Mouse (Mus musculus): ENCODE measurements around the gene Iqch. TPM values are rescaled to one million over a fixed set of nuclear protein-coding genes. Genes with fewer than 3 reads are reported as not detected.

Iqch gene
- polyA plus RNA-seq, 1 experiment: not detected

- TF ChIP-seq CTCF (IDR thresholded peaks at IDR 0.05; ENCODE audit: borderline replicate concordance, insufficient read depth, low read depth, low read length): no peak
- TF ChIP-seq POLR2A (IDR thresholded peaks at IDR 0.05; ENCODE audit: borderline replicate concordance, insufficient read depth, low read length): no peak
- 71% methylated on average over 7 of the region's 7 CpGs for WGBS
- H3K27me3 ChIP-seq (ENCODE audit: control insufficient read depth, insufficient read depth, low read length): no peaks in the 10 kb centered on the region
- no peak overlapping the region for H3K27ac ChIP-seq (ENCODE audit: insufficient read depth, low read length)
- 0 out of 2 replicates have a peak, but pooled peaks cover 3% of the 10 kb centered on the region for H3K4me1 ChIP-seq (ENCODE audit: control insufficient read depth, insufficient read depth, low read length)
- DNase-seq: no peak
- H3K4me3 ChIP-seq (replicated peaks; ENCODE audit: insufficient read depth, low read depth, low read length): no peak overlapping the region
Measured at GRCm38 (mm10) chr9:63534371-63534780, 67.9 kb downstream of the Iqch start.

GRCm38 (mm10) chr9:63532966-63533711, 69.2 kb downstream of the Iqch start:
- 75% methylated on average over 9 of the region's 9 CpGs for WGBS
- Histone ChIP-seq H3K27me3 (ENCODE audit: control insufficient read depth, insufficient read depth, low read length) (no peaks in the 10 kb centered on the region), H3K4me3 (replicated peaks; ENCODE audit: insufficient read depth, low read depth, low read length) (no peak overlapping the region), H3K4me1 (ENCODE audit: control insufficient read depth, insufficient read depth, low read length) (0 out of 2 replicates have a peak, but pooled peaks cover 3% of the 10 kb centered on the region), H3K27ac (ENCODE audit: insufficient read depth, low read length) (no peak overlapping the region)
- no peak for DNase-seq
- TF ChIP-seq CTCF (IDR thresholded peaks at IDR 0.05; ENCODE audit: borderline replicate concordance, insufficient read depth, low read depth, low read length) (no peak), POLR2A (IDR thresholded peaks at IDR 0.05; ENCODE audit: borderline replicate concordance, insufficient read depth, low read length) (no peak)

GRCm38 (mm10) chr9:63523937-63524253, 78.4 kb downstream of the Iqch start:
- Histone ChIP-seq H3K4me1 (ENCODE audit: control insufficient read depth, insufficient read depth, low read length) (no peaks in the 10 kb centered on the region), H3K27ac (ENCODE audit: insufficient read depth, low read length) (no peak overlapping the region), H3K4me3 (replicated peaks; ENCODE audit: insufficient read depth, low read depth, low read length) (no peak overlapping the region), H3K27me3 (ENCODE audit: control insufficient read depth, insufficient read depth, low read length) (no peaks in the 10 kb centered on the region)
- TF ChIP-seq CTCF (IDR thresholded peaks at IDR 0.05; ENCODE audit: borderline replicate concordance, insufficient read depth, low read depth, low read length) (no peak), POLR2A (IDR thresholded peaks at IDR 0.05; ENCODE audit: borderline replicate concordance, insufficient read depth, low read length) (no peak)
- no peak for DNase-seq
- WGBS: 90% methylated on average over 2 of the region's 2 CpGs

GRCm38 (mm10) chr9:63523251-63523936, 78.9 kb downstream of the Iqch start:
- no peaks in the 10 kb centered on the region for H3K27me3 ChIP-seq (ENCODE audit: control insufficient read depth, insufficient read depth, low read length)
- no peak overlapping the region for H3K27ac ChIP-seq (ENCODE audit: insufficient read depth, low read length)
- TF ChIP-seq CTCF (IDR thresholded peaks at IDR 0.05; ENCODE audit: borderline replicate concordance, insufficient read depth, low read depth, low read length) (no peak), POLR2A (IDR thresholded peaks at IDR 0.05; ENCODE audit: borderline replicate concordance, insufficient read depth, low read length) (no peak)
- DNase-seq: no peak
- 85% methylated on average over 14 of the region's 14 CpGs for WGBS
- no peak overlapping the region for H3K4me3 ChIP-seq (replicated peaks; ENCODE audit: insufficient read depth, low read depth, low read length)
- H3K4me1 ChIP-seq (ENCODE audit: control insufficient read depth, insufficient read depth, low read length): no peaks in the 10 kb centered on the region

DNA sequence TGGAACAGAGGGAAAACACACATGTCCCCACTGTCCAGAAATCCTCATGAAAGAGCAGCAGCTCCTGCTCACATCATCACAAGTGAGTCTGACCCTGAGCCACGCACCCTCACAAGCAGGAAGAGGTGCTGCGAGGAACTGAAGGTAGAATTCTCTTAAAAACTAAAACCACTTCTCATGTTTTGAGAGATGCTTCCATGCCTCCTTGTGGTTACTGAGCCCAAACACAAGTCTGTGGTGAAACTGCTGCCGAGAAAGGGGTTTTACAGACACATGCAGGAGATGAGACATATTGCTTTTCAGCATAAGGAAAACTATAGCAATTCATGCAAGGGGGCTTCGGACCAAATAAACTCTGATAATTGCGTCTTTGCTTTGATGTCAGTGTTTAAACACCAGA, 89.4 kb downstream of the Iqch start:
- WGBS: 84% methylated on average over 5 of the region's 5 CpGs
- Histone ChIP-seq H3K4me3 (replicated peaks; ENCODE audit: insufficient read depth, low read depth, low read length) (no peak overlapping the region), H3K27ac (ENCODE audit: insufficient read depth, low read length) (no peak overlapping the region), H3K27me3 (ENCODE audit: control insufficient read depth, insufficient read depth, low read length) (no peaks in the 10 kb centered on the region), H3K4me1 (ENCODE audit: control insufficient read depth, insufficient read depth, low read length) (no peaks in the 10 kb centered on the region)
- no peak for DNase-seq
- TF ChIP-seq CTCF (IDR thresholded peaks at IDR 0.05; ENCODE audit: borderline replicate concordance, insufficient read depth, low read depth, low read length) (no peak), POLR2A (IDR thresholded peaks at IDR 0.05; ENCODE audit: borderline replicate concordance, insufficient read depth, low read length) (no peak)

- DNase-seq: no peak
- no peak overlapping the region for H3K4me3 ChIP-seq (replicated peaks; ENCODE audit: insufficient read depth, low read depth, low read length)
- H3K27me3 ChIP-seq (ENCODE audit: control insufficient read depth, insufficient read depth, low read length): no peaks in the 10 kb centered on the region
- no peak for TF ChIP-seq CTCF (IDR thresholded peaks at IDR 0.05; ENCODE audit: borderline replicate concordance, insufficient read depth, low read depth, low read length)
- TF ChIP-seq POLR2A (IDR thresholded peaks at IDR 0.05; ENCODE audit: borderline replicate concordance, insufficient read depth, low read length): no peak
- WGBS: 80% methylated on average over 4 of the region's 4 CpGs
- no peaks in the 10 kb centered on the region for H3K4me1 ChIP-seq (ENCODE audit: control insufficient read depth, insufficient read depth, low read length)
- H3K27ac ChIP-seq (ENCODE audit: insufficient read depth, low read length): no peak overlapping the region
Measured at GRCm38 (mm10) chr9:63511034-63511433, 91.3 kb downstream of the Iqch start.

- 77% methylated on average over 8 of the region's 8 CpGs for WGBS
- Histone ChIP-seq H3K27ac (ENCODE audit: insufficient read depth, low read length) (no peak overlapping the region), H3K4me3 (replicated peaks; ENCODE audit: insufficient read depth, low read depth, low read length) (no peak overlapping the region), H3K27me3 (ENCODE audit: control insufficient read depth, insufficient read depth, low read length) (no peaks in the 10 kb centered on the region), H3K4me1 (ENCODE audit: control insufficient read depth, insufficient read depth, low read length) (no peaks in the 10 kb centered on the region)
- TF ChIP-seq CTCF (IDR thresholded peaks at IDR 0.05; ENCODE audit: borderline replicate concordance, insufficient read depth, low read depth, low read length): no peak
- no peak for TF ChIP-seq POLR2A (IDR thresholded peaks at IDR 0.05; ENCODE audit: borderline replicate concordance, insufficient read depth, low read length)
- no peak for DNase-seq
Measured at GRCm38 (mm10) chr9:63507110-63507509, 95.2 kb downstream of the Iqch start.

- H3K4me3 ChIP-seq (replicated peaks; ENCODE audit: insufficient read depth, low read depth, low read length): no peak overlapping the region
- H3K4me1 ChIP-seq (ENCODE audit: control insufficient read depth, insufficient read depth, low read length): no peaks in the 10 kb centered on the region
- no peak overlapping the region for H3K27ac ChIP-seq (ENCODE audit: insufficient read depth, low read length)
- 85% methylated on average over 2 of the region's 2 CpGs for WGBS
- H3K27me3 ChIP-seq (ENCODE audit: control insufficient read depth, insufficient read depth, low read length): no peaks in the 10 kb centered on the region
- DNase-seq: no peak
- TF ChIP-seq CTCF (IDR thresholded peaks at IDR 0.05; ENCODE audit: borderline replicate concordance, insufficient read depth, low read depth, low read length) (no peak), POLR2A (IDR thresholded peaks at IDR 0.05; ENCODE audit: borderline replicate concordance, insufficient read depth, low read length) (no peak)
Measured at GRCm38 (mm10) chr9:63503890-63504289, 98.4 kb downstream of the Iqch start.
